Mouse (Mus musculus) heart, adult 18-20 months (tissue): ENCODE data around the gene Tmbim1. TPM values are rescaled to one million over a fixed set of nuclear protein-coding genes. Genes with fewer than 3 reads are reported as not detected.

Experiments used
- DNase-seq, 2 experiments: peaks; one replicate each; pipeline ENCODE4 v3.0.0; 2021 to 2022; ENCODE audit warnings: mixed read lengths in 1 of 2
- total RNA-seq, 2 experiments: library from RNA; stranded (reverse); gene quantifications; 2 replicates each; pipeline ENCODE4 v1.2.3; 2021

Gene Tmbim1
- total RNA-seq, 2 experiments from 2014 or later = 40.2 to 46.3 TPM

DNA sequence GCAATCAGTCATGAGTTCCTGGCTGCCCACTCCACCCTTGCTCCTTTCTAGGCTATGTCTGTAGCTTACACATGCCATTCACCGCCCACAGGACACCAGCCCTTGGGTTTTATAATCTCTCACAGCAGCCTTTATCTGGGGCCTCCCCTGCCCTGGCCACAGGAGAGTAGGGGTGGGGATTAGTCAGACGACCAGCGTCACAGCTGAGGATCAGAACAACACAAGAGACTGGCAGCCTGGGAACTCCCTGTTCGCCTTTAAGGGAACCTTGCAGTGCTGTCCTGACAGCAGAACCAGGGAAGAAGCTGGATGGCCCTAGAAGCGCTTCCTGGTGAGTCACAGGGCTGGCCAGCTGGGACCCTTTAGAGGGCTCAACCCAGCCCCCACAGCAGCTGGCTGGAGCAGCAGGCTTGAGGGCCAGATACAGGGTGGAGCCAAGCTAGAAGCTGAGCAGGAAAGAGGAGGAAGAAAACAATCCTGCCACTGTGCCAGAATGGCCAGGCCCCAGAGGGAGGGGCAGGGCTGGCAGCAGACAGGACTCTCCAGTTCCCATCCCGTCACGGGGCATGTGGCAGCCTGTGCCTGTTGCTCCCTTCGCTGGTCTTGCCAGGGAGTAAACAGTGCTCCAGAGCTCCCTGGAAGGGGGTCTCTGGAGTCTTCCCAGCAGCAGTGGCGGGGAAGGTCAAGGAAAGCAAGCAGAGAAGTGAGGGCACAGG lies 9.8 kb downstream of the Tmbim1 start:
- peak; percentile 95 to 98 for DNase-seq

GRCm38 (mm10) chr1:74294733-74295455 lies 10.5 kb downstream of the Tmbim1 start:
- no peak for DNase-seq

GRCm38 (mm10) chr1:74294090-74294643 lies 11.3 kb downstream of the Tmbim1 start:
- DNase-seq = no peak

DNA sequence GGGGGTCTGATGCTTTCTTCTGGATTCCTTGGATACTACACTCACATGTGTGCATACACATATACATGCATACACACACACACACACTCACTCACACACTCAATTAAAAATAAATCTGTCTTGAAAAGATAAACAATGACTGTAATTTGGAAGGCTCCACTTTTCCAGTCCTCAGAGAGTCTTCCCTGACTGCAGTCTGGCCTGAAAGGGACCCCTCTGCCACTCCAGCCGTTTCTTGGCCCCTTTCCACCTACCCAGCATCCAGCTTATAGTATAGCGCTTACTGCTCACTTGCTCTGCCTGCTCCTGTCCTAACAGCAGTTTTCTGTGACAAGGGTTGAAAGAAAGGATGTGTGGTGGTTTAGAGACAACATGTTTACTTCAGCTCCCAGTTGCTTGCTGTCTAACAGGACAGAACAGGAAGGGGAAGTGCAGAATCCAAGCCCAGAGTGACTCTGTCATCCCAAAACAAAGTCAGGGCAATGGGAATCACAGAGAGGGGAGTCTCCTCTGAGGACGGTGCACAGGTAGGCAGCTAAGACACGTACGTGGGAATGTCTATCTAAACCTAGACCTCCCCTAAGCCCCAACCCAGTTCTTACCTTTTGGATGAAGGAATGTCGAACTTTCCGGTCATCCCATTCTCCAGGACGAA lies 12.0 kb downstream of the Tmbim1 start:
- no peak for DNase-seq

DNA sequence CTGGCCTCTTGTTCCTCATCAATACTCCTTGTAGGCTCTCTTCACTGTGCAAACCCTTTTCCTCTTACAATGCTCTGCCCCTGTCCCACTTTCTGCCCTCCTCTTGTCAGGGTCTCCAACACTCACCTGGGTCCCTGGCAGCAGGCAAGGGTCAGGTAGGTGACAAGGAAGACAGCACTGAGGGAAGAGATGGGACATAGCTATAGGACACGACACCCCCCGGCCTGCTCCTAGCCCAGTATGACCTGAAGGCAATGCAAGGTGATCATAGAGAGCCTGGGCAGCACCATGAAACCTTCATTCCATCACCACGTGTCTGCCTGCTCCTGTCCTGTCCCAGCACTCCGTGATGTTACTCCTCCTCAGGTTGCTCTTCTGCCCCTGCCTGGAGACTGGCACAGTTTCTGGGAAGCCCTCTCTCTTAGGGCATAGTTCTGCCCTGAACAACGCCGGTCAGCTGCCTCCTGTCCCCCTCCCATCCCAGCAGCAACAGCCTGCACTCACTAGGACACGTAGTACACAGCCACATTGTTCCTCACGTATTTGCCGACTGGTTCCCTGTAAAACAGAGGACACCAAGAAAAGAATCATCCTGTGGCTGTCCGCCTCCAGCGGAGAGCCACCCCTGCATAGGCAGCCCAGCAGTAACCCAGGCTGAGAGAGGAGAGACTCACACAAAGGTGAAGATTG lies 12.9 kb downstream of the Tmbim1 start:
- DNase-seq = no peak

GRCm38 (mm10) chr1:74290141-74290540 lies 15.3 kb downstream of the Tmbim1 start:
- peak in 1 of 2 experiments; percentile 45 for DNase-seq

DNA sequence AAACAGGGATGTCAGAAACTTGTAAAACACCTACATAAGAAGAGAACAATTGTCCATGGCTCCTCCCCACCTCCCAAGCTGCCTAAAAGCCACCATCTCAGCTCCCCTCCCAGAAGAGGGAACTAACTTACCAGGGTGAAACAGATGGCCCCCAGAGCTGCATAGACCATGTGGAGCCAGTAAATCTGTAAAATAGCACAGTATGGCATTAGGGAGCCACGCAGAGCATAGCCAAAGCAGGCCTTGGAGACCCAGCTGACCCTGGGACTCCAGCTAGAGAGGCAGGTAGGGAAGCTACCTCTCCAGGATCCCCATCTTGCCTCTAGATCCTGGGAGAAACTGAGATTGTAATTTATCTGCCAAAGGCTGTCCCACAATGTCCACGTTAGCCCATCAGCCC lies 15.7 kb downstream of the Tmbim1 start:
- DNase-seq = no peak

GRCm38 (mm10) chr1:74289248-74289647 lies 16.2 kb downstream of the Tmbim1 start:
- no peak for DNase-seq

- DNase-seq = no peak
Measured at GRCm38 (mm10) chr1:74288327-74288726, 17.1 kb downstream of the Tmbim1 start.

- DNase-seq = peak in 1 of 2 experiments; percentile 44
Measured at GRCm38 (mm10) chr1:74286869-74287607, 18.4 kb downstream of the Tmbim1 start.

- DNase-seq = peak in 1 of 2 experiments; percentile 38
Measured at GRCm38 (mm10) chr1:74285212-74286010, 20.0 kb downstream of the Tmbim1 start.

DNA sequence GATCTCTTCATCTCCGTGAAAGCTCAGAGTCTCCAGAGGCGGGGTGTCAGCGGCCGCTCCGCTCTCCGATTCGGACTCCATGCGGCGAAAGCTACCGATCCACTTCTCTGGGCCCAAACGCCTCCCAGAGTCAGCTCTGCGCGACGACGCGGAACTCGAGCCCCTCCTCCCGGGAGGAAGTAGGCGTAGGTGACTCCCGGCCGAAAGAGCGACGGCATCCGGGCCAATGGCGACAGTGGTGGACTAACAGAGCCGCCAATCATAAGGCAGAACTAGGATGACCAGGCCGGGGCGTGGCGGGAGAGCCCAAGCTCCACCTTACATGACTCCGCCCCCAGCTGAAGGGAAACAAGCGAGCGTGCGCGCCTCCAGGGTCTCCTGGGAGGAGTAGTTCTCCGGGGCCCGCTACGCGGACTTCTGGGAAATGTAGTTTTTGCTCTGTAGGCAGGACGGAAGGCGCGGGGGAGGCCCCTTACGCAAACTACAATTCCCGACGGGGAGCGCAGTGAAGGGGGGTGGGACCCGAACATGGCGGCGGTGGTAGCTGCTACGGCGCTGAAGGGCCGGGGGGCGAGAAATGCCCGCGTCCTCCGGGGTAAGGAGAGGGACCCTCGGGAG lies 20.8 kb downstream of the Tmbim1 start, which contains the start of the genes Aamp and Pnkd:
TSS of gene Aamp (minus strand) at position 196 of the 618 bp plus-strand sequence.
TSS of gene Pnkd (plus strand) at position 388 of the 618 bp plus-strand sequence.
- peak; percentile 100 for DNase-seq

- peak; percentile 67 to 71 for DNase-seq
Measured at GRCm38 (mm10) chr1:74283686-74284463, 21.5 kb downstream of the Tmbim1 start.

DNA sequence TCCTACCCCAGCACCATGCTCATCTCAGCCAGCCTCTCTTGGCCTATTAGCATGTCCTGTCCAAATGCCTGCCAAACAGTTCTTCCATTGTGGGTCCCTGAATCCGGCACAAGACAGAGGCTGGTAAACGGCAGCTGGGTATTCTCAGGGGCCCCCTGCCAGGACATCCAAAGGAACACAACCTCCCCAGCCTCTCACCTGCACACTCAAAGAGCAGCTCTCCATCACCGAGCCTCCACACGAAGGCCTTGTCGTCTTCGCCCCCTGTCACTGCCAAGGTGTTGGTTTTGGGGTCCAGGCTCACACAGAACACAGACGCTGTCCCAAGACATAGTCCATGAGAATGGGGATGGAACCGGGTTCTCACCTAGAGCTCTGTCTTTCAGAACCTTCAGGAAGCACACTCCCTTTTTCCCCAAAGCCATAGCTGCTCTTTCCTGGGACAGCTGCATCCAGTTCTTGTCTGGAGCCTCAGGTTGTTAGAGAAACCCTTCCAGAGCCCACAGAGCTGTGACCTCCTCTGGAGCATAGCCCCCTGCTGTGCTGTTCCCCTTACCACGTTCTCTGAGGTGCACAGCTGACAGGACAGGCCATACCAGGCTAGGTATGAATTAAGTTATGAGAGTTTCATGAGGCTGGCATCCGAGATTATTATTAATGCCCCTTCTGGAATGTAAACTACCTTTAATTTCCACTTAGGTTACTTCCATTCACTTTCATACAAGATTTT lies 22.4 kb downstream of the Tmbim1 start:
- DNase-seq = no peak

DNA sequence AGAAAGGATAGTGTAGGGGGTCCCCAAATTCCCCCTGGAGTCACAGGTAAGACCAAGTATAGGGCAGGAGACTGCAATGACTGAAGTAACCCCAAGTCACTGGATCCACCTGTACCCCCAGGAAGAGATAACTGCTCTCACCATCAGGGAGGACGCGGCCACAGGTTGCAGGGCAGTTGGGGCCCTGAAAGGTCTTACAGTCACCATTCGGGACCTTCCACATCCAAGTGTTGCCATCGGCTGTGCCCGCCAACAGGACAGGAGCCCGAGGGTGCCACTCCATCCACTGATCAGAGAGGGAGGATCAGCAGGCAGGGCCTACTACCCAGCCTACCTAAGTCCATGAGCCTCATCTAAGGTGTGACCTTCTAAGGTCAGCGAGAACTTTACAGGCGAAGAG lies 23.5 kb downstream of the Tmbim1 start:
- no peak for DNase-seq

DNA sequence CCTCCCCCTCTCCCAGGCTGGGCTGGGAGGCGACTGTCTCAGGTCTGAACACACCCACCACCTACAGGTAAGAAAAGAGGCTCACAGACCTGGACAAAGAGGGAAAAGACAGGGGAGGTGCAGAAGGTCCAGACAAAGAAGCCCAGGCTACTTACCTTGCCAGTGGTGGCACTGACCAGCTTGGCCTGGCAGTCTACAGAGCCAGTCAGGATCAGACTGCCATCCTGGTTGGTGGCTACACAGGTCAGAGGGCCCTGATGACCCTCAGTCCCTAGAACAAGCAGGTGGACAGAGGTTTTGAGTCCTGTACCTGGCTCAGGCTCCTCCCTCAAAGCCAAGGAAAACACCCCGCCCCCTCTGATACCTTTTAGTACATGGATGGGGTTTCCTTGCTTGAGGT lies 24.1 kb downstream of the Tmbim1 start:
- DNase-seq = no peak

DNA sequence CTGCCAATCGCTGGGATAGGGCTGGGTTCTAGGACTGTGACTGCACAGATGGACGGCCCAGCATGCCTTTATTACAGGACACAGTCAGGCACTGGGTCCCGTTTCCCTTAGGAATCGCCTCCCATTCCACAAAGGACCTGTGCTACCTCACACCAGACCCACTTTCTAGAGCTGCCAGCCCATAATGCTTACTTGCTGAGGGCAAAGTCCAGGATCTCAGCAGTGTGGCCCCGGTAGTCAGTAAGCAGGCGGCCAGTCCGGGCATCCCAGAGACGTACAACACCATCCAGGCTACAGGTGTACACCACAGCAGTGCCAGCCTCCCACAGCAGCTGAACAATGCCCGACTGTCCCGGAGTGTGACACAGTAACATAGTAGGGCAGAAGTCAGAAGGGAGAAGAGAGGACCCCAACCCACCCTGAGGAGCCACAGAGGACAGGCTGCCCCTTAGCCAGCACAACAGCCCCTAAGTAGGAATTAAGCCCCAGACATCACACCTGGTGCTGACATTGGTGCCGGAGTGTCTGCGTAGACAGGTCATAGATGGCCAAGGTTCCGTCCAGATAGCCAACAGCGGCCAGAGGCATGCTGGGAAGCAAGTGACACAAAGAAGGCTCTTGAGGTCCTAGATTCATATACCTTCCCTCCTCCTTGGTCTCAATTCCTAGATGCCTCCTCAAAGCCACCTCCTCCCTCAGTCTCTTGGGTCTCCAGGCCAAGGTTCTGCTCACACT lies 24.7 kb downstream of the Tmbim1 start:
- DNase-seq = no peak

DNA sequence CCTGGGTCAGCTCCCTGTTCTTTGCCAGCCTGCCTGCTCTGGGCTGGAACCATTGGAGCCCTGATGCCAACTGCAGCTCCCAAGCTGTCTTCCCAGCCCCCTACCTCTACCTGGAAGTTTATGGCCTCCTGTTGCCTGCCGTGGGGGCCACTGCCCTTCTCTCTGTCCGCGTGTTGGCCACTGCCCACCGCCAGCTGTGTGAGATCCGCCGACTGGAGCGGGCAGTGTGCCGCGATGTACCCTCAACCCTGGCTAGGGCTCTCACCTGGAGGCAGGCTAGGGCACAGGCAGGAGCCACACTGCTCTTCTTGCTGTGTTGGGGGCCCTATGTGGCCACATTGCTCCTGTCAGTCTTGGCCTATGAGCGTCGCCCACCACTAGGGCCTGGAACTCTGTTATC lies 26.4 kb downstream of the Tmbim1 start:
- no peak for DNase-seq
